Mouse (Mus musculus): ENCODE results near the gene Gm10354.
"Not testable (repeated sequence)": the region's sequence is repeated elsewhere in the genome, so short reads cannot be mapped to it uniquely, and the experiment has no call there.

Gene Gm10354

DNA sequence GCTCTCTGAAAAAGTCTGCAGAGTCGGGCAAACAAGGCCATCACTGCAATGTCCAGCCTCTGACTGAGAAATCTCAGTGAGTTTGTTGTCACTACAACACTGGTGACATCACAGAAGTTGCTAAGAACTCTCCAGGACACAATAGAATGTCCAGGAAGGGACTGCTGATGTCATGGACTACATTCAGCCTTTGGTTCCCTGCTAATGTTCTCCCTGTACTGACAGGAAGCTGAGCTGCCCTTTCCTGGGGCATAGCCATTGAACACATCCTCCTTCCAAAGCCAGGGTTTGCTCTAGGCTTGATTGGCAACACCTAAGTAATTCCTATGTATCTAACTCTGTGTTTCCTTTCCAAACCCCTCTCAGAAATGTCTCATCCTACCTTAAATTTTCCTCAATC lies at the start of gene Gm10354:
TSS of gene Gm10354 (minus strand) at position 101 of the 400 bp plus-strand sequence.
- not testable (repeated sequence) for DNase-seq

DNA sequence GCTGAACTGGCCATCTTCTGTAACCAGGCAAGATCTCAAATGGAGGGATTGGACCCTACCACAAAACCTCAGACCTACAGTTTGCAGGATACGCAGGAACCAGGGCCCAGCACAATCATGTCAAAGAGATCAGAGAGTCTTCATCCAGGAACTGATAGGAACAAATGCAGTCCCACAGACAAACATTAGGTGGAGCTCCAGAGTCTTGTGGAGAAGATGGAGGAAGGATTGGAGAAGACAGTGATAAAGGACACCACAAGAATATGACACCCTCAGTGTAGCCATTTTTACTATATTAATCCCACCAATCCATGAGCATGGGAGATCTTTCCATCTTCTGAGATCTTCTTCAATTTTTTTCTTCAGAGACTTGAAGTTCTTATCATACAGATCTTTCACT lies 45.6 kb upstream of the Gm10354 start:
- DNase-seq, result not testable (repeated sequence)

DNA sequence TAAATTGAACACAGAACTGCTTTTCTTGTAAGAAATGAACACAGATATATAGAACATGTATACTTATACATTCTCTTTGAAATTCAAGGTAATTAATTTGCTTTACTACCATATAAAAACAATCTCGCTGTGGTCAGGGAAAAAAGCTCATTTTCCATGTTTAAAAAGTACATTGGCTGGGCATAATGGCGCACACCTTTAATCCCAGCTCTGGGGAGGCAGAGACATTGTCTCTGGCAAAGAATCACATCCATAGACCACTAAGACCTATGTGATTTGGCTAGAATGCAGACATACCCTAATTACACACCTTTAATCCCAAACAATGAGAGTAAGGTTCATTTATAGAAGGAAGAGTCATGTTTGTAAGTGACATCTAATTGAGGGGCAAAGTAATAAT lies 41.3 kb upstream of the Gm10354 start:
- not testable (repeated sequence) for DNase-seq

DNA sequence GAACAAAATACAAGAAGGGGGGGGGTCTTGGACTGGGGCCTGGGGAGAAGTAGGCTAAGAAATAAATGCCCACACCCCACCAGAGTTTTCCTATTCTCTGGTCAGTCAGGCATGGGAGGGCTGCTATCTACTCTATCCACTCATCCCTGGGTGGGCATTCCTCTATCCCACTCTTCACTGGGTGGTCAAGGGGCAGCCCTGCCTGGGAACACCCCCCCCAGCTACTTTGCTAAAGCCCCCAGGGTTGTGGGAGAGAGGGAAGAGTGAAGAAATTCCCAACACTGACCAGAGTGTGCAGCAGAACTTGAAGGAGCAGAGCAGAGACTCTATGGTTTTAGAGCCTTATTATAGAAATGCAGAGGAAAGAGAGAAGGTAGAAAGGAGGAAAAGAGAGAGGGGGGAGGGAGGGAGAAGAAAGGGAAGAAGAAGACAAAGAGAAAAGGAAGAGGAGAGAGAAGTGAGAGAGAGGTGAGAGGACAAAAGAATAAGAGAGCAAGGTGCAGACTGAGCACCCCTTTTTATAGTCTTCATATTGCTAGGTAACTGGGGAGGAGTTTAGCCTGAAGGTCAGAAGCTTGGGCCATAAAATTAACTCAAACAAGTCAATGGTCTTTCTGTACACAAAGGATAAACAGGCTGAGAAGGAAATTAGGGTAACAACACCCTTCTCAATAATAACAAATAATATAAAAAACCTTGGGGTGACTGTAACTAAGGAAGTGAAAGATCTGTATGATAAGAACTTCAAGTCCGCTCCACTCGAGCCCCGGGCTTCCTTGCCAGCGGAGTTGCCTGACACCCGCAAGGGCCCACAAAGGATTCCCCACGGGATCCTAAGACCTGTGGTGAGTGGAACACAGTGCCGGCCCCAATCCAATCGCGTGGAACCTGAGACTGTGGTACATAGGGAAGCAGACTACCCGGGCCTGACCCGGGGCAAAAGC lies 32.2 kb upstream of the Gm10354 start:
- not testable (repeated sequence) for DNase-seq

DNA sequence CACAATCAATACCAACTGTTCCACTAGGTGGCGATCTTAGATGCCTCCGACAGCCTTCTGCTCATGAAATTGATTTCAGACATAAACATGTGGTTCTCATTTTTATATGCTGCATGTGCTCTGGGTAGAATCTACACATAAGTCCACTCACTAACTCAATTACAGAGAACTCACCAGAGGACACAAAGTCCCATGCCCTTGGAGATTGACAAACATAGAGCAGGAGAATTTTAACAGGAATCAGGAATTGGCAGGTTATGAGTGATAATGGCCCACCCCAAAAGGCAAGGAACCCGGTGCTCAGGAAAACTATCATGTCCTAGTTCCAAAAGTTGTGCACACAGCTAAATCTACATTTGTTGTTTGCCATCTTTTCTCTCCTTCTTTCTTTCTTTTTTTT lies 28.2 kb upstream of the Gm10354 start:
- not testable (repeated sequence) for DNase-seq

DNA sequence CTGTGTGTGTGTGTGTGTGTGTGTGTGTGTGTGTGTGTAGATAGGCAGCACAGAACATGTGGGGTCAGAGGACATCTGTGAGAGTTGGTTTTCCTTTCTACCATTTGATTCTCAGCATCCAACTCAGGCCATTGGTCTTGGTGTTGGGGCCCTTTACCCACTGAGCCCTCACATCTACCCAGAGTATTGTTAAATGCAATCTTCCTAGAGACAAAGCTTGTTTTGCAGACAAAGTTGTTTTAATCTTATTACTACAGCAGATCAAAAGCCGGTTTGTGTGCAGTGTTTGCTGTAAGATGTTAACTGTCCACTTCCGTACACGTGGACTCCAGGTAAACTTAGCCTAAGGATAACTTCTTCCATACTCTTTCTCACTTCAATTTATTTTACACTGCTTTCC lies 27.6 kb upstream of the Gm10354 start:
- DNase-seq, result not testable (repeated sequence)

DNA sequence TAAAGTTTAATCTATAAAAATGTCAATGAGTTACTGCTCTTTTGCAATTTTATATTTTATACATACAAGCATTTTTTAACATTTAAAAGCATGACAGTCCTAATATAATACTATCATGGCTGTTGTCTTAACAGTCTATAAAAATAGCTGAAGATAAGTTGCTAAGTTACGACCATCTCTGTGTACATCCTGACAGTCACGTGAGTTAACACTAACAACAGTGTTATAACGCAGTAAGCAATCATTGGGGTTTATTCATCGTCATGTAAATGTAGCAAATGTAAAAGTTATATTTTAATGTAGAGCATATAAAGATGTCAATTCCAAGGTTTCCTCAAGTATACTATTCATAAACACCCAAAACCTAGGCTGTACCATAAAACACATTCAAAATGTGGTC lies 26.8 kb upstream of the Gm10354 start:
- not testable (repeated sequence) for DNase-seq

DNA sequence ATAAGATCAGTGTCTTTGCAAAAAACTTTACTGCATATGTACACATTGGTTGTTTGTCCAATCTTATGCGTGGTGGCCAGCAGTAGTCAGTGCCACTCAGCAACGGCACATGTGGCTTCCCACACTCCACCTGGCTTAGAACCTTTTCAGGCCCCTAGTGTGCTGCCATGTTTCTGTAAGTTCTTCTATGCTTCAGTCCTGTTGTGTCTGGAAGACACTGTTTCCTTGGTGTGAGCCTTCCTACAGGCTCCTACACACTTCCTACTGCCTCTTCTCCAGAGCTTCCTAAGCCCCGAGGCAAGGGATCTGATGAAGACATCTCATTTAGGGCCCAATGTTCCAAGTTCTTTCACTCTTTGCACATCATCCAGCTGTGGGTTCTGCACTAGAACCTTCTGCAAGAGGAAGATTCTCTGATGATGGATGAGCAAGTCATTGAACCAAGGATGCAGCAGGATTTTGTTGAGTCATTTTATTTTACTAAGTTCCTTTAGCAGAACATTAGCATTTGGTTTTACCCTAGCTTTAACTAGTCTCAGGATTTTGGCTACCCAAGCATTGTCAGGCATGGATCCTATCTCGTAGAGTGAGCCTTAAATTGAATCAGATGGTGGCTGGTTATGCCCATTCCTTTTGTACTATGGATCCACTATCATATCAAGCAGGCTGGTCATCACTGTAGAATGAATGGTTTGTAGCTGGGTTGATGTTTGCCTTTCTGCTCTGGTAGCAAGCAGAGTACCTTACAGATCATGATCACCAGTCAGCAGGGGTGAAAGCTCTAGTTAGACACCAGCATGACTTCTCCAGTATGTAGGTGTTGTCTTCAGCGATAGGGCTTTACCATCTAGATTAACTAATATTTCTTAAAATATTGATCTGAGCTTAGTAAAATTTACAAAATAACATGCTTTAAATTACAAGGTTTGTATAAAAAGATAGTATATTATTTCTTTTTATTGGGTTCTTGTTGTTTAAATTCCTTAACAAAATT lies 26.1 kb upstream of the Gm10354 start:
- not testable (repeated sequence) for DNase-seq

DNA sequence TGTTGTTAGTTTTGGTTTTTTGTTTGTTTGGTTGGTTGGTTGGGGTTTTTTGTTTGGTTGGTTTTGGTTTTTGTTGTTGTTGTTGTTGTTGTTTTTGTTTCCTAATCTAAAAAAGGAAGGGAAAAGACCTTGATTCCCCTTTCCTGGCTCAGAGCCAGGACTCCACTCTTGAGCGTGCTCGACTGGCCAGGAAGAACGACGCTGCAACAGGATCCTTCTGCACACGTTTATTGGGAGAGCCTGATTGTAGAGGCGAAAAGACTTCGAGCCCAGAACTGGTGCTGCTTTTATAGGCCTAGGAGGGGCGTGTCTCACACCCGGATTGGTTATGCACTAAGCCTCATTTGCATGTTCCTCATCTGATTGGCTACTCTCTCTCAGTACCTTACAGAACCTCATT lies 19.3 kb upstream of the Gm10354 start:
- not testable (repeated sequence) for DNase-seq

DNA sequence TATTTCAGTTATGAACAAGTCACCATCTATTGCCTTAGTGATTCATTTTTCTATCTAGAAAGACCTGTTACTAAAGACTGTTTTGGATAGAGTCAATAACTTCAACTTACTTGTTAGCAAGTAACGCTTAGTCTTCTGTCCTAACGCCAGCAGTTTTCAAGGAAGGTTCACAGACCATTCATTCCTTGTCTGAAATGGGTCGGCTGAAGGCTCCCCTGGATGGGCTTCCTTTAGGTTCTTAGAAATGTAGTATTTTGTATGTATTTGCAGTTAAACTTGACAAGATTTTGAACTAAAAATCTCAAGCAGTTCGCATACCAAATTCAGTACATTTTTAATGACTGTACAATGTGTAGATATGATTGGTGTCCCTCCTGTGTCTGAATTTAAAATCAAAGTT lies 18.8 kb upstream of the Gm10354 start:
- not testable (repeated sequence) for DNase-seq

DNA sequence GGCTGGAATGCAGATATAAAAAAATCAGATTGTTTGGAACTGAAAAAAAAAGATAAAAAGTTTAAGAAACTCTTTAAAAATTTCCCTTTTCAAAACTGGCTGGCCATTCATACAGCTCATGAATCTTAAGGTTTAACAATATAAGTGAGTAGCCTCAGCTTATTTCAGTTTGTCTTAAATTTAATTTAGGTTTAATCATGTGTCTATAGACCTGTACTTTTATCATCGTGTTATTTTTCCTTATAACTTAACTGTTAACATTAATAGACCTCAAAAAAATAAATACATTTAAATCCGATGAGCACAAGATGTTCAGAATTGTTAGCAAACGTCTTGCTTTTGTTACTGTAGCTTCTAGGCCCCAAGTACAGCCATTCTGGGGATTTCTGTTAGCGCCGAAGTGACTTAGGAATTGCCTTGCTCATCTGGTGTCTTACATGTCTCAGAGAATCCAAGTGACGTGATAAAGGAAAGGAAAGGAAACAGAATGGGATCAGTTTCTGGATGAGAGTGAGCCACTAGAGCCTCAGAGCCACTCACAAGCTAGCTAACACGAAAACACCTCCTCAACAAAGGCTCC lies 18.0 kb upstream of the Gm10354 start:
- not testable (repeated sequence) for DNase-seq

DNA sequence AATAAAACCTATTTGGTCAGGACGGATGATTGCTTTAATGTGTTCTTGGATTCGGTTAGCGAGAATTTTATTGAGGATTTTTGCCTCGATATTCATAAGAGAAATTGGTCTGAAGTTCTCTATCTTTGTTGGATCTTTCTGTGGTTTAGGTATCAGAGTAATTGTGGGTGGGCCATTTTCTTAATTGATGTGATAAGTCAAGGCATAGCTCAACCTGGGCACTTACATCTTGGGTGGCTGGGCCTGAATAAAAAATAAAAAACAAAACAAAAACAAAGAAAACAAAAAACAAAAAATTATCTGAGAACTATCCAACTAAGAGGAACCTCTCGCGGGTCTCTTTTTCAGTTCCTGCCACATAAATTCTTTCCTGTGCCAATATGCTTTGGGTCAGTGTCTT lies 15.4 kb upstream of the Gm10354 start:
- DNase-seq, result not testable (repeated sequence)

DNA sequence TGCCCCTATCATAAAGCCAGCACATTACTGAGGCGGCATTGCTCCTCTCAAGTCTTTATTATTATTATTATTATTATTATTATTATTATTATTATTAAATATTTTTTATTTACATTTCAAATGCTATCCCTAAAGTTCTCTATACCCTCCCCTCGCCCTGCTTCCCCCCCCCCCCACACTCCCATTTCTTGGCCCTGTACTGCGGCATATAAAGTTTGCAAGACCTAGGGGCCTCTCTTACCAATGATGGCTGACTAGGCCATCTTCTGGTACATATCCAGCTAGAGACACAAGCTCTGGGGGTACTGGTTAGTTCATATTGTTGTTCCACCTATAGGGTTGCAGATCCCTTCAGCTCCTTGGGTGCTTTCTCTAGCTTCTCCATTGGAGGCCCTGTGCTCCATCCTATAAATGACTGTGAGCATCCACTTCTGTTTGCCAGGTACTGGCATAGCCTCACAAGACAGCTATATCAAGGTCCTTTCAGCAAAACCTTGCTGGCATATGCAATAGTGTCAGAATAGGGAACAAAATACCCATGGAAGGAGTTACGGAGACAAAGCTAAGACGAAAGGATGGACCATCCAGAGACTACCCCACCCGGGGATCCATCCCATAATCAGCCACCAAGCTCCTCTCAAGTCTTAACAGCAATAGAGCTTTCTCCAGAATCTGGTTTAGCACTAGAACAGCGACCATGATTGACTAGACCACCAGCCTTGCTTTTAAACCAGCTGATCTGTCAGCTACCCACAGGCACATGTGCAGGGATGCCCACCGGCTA lies 11.8 kb upstream of the Gm10354 start:
- not testable (repeated sequence) for DNase-seq

DNA sequence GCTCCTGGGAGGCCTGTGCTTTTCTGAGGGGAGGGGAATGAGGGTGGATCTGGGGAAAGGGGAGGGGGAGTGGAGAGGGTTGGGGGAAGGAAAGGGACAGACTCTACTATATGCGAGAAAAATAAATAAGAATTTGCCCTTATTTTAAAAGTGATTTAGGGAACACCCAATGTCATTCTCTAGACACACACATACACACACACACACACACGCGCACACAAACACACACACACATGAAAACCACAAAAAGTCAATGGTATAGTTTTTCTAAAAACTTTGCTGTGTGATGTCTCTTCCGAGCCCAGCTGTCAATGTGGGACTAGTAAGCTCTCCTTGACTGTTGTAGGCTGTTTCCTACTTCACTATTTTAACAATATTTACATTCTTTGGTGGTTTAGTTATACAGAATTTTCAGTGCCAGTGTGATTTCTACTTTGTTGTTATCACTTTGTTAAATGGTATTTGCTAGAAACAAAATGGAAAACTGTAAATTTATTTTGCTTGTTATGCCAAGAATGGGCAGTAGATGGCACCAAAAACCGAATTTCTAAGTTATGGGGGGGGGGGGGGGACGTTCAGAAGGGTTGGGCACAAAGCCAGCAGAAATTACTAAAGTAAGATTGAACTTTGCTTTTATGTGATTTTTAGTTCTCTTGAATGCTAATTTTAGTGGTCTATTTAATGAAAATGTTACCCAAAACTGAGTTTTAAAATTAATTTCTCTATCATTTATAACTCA lies 8.1 kb upstream of the Gm10354 start:
- not testable (repeated sequence) for DNase-seq

DNA sequence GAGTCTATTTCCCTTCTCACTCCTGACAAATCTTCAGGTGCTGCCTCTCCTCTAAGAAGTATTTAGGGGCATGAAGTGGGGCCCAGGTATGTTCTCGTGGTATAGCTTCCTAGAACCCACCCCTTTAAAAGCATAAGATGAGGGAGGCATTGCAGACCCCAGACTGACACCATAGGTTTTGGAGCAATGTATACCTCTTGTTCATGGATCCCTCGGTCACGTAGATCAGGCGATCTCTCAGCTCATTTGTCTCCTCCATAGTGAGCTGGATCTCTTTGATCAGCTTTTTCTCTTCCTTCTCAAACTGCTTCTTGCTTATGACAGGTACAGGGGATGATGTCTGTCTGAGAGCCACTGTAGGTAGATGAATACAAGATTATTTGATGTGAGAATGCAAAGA lies 1.4 kb downstream of the Gm10354 start:
- DNase-seq, result not testable (repeated sequence)

DNA sequence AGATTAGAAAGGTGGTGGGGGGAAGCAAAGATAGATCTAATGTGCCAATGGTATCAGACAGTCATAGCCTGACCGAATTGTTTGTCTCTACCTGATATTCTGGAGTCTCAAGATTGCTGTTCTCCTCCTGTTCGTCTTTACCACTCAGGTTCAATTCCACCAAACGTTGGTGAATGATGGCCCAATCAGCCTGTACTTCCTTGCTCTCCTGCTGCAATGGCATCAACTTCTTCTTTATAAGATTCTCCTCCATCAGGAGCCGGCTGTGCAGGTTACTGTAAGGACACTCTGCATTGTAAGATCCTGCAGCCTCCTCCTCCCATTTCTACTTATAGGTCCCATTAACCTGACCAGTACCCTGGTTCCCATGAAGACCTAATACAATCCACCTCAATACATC lies 3.4 kb downstream of the Gm10354 start:
- not testable (repeated sequence) for DNase-seq

DNA sequence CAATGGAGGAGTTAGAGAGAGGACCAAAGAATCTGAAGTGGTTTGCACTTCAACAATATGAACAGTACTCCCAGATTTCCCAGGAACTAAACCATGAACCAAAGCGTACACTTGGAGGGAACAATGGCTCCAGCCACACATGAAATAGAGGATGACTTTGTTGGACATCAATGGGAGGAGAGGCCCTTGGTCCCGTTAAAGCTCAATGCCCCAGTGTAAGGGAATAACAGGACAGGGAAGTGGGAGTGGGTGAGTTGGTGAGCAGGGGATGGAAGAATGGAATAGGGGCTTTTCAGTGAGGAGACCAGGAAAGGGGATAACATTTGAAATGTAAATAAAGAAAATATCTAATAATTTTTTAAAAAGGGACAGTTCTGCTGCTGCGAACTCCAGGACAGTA lies 5.9 kb downstream of the Gm10354 start:
- DNase-seq, result not testable (repeated sequence)

DNA sequence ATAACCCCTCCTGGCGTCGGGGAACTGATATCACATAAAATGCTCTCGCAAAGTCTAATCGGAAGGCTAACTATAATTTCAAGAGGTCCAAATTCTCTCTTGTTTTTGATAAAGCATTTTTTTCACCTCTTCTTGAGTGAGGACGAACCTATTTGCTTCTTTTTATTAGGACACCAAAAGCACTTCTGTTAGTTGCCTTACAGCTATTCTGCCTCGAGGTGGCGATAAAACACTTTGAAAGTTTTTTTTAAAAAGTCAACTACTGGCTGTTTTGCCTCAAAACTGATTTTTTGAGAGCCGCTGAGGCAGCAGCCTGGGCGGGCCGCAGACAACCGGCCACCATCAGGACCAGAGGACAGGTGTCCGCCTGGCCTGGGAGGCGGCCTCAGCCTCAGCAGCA lies 14.9 kb downstream of the Gm10354 start:
- DNase-seq, result not testable (repeated sequence)

DNA sequence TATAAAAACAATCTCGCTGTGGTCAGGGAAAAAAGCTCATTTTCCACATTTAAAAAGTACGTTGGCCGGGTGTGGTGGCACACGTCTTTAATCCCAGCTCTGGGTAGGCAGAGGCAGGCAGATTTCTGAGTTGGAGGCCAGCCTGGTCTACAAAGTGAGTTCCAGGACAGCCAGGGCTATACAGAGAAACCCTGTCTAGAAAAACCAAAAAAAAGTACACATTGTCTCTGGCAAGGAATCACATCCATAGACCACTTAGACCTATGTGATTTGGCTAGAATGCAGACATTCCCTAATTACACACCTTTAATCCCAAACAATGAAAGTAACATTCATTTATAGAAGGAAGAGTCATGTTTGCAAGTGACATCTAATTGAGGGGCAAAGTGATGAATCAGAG lies 17.2 kb downstream of the Gm10354 start:
- not testable (repeated sequence) for DNase-seq

DNA sequence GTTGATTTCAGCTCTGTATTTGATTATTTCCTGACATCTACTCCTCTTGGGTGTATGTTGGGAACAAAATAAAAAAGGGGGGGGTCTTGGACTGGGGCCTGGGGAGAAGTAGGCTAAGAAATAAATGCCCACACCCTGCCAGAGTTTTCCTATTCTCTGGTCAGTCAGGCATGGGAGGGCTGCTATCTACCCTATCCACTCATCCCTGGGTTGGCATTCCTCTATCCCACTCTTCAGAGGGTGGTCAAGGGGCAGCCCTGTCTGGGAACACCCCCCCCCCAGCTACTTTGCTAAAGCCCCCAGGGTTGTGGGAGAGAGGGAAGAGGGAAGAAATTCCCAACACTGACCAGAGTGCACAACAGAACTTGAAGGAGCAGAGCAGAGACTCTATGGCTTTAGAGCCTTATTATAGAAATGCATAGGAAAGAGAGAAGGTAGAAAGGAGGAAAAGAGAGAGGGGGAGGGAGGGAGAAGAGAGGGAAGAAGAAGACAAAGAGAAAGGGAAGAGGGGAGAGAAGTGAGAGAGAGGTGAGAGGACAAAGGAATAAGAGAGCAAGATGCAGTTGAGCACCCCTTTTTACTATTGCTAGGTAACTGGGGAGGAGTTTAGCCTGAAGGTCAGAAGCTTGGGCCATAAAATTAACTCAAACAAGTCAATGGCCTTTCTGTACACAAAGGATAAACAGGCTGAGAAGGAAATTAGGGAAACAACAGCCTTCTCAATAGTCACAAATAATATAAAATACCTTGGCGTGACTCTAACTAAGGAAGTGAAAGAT lies 22.6 kb downstream of the Gm10354 start:
- DNase-seq, result not testable (repeated sequence)
